Mouse (Mus musculus) sigmoid colon, adult 10 weeks (tissue): ENCODE results near the gene Eml3. TPM values are rescaled to one million over a fixed set of nuclear protein-coding genes. Genes with fewer than 3 reads are reported as not detected.

ENCODE experiments used
- polyA plus RNA-seq: library from polyadenylated mRNA; stranded (reverse); fragments of 350-450 nt; fragmentation: Illumina TruSeq; extraction: RNeasy Lipid Tissue Mini Kit (QIAGEN cat#74804); gene quantifications from one replicate; pipeline ENCODE4 v1.2.3, GENCODE M21; 2014; ENCODE audit warnings: low read depth, low replicate concordance

Eml3 gene
- 5.4 TPM for polyA plus RNA-seq

DNA sequence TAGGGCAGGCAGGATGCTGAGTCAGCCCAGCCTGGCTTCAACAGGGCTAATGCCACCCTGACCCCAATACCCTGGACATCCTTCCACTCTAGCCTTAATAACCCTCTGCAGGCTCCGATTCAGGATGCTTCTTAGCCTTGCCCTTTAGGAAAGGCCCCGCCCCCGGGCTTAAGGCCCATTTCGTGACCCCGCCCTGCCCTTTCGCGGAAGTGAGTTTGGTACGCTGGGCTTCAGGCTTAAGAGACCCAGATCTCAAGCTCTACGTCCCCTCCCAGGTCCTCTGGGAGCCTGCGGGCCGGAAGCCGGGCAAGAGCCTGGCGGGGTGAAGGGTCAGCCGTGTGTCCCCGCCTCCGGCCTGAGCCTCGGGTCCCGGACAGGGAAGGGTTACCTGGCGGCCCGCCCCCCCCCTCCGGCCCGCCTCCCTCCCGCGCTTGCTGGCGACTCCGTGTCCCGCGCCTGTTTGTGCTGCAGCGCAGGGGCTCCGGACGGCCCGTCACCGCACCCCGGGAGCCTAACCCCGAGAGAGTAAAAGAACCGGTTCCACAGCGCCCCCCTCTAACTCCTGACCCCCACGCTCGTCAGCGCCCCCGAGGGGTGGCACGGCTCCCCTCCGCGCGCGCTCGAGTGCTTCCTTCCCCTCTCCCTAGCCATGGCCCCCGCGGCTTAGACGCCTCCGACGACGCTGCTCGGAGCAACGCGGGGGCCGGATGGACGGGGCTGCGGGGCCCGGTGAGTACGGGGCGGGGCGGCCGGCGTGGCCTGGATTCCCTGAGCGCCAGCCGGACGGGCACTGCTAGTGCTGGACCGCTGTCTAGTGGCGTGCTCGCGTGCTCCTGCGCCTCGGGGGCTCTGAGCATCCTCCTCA is at the start of gene Eml3, which contains the start of gene Rom1:
Eml3 (plus strand) TSS at position 329 of the 865 bp plus-strand sequence.
Rom1 (minus strand) TSS at position 133 of the 865 bp plus-strand sequence.

GRCm38 (mm10) chr19:8880311-8881033 is 48.9 kb upstream of the Eml3 start, which contains the start of gene Uqcc3:
TSS of gene Uqcc3 (minus strand) at chr19:8880923.

GRCm38 (mm10) chr19:8883616-8884015 is 45.7 kb upstream of the Eml3 start, which contains the start of the genes Lbhd1 and Gm49403:
TSS of gene Lbhd1 (plus strand) at chr19:8883732.
TSS of gene Gm49403 (plus strand) at chr19:8883930.

GRCm38 (mm10) chr19:8888511-8889385 is 40.6 kb upstream of the Eml3 start, which contains the start of the genes 1810009A15Rik and Gm49416:
TSS of gene 1810009A15Rik (plus strand) at chr19:8888853.
TSS of gene Gm49416 (plus strand) at chr19:8888926.

GRCm38 (mm10) chr19:8892829-8893766 is 36.3 kb upstream of the Eml3 start, which contains the start of gene Ints5:
TSS of gene Ints5 (plus strand) at chr19:8893005.

DNA sequence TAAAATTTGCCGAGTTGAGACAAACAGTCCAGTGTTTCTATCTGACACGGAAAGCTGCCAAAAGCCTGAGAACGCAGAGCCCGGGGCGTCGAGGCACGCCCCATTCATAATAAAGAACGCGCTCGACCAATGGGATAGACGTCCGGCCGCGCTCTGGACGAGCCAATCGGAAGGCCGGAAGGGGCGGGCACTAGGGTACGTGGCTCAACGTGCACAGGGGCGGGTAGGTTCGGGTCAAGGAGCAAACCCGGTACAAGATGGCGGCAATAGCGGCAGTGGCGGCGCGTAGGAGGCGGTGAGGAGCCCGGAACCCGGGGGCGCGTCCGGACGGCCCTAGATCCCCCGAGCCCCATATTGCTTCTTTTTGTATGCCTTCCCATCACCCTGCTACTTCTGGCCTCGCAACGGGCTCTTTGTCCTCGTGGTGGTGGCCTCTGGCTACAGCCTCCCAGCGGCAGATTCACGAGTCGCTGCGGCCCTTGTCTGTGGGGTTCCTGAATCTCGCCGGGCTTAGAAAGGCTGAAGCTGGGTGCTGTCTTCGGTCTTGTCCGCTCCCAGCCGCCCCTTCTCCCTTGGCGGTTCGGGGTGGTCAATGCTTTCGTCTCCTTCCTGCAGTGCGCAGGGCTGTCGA is 31.4 kb upstream of the Eml3 start, which contains the start of gene Ganab:
Ganab (plus strand) TSS at position 207 of the 631 bp plus-strand sequence.

GRCm38 (mm10) chr19:8920073-8920736 is 9.1 kb upstream of the Eml3 start, which contains the start of gene B3gat3:
TSS of gene B3gat3 (plus strand) at chr19:8920374.

DNA sequence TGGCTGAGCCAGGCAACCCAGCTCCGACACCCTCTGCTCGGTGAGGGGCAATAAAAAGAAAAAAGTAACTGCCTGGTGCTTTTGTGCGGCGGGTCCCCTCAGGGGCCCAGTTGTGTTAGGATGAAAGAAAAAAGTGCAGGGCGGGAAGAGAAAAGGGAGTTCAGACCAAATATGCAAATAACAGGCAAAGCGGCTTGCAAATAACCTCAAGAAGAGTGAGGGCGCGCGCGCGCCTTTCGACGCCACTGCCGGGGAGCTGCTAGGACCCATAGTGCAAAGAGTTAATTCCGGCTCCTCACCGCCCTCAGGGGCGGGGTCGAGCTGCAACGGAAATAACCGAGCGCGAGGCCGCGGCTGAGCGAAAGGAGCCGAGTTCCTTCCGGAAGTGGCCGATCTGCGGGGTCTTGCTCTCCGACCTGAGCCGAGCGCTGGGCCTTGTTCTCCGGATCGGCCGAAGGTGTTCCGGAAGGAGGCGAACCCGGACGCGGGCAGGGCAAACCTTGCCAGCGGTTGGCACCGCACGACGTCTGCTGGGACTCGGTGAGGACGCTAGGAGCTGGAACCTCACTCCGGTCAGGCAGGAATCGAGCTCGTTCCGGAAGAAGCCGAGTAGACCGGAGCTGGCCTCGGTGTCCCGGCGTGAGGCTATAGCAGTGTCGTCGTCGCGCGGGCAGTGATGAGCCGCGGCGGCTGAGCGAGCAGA is 12.3 kb downstream of the Eml3 start, which contains the start of gene Mta2:
Mta2 (plus strand) TSS at position 361 of the 703 bp plus-strand sequence.

DNA sequence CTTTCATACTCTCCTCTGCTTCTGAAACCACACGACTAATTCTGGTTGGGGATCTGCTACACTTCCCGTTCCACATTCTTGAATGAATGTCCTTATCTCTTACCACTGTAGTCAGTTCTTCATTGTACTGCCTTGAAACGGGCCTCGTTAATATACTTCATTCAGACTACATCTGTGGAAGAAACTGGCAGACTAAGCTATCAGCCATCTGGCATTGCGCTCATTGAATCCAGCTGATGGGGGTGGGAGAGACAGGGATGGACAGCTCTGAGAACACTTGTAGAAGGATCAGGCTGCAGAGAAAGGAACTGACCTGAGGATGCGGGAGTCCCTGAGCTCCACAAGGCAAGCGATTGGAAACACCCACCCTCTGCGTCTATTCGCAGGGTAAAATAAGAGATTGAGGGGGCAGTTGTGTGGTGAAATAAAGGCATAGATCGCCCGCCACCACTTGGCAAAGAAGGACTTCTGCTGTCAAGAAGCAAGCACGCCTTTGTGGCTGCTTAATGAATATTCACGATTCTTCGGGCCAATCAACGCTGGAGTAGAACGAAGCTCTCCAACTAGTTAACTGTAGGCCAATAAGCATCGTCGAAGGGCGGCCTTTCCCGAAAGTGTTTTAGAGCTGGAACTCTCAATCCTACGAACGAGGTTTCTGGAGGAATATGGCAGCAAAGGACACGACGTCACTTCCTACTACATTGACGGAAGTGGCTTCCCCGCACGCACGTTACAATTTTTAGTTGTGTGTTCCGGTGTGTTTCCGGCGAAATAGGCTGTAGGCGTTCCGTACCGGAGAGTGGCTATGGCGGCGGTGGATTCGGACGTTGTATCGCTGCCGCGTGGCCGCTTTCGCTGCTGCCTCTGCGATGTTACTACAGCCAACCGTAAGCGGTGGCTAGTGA is 24.0 kb downstream of the Eml3 start, which contains the start of gene Tut1:
Tut1 (plus strand) TSS at position 713 of the 905 bp plus-strand sequence.

DNA sequence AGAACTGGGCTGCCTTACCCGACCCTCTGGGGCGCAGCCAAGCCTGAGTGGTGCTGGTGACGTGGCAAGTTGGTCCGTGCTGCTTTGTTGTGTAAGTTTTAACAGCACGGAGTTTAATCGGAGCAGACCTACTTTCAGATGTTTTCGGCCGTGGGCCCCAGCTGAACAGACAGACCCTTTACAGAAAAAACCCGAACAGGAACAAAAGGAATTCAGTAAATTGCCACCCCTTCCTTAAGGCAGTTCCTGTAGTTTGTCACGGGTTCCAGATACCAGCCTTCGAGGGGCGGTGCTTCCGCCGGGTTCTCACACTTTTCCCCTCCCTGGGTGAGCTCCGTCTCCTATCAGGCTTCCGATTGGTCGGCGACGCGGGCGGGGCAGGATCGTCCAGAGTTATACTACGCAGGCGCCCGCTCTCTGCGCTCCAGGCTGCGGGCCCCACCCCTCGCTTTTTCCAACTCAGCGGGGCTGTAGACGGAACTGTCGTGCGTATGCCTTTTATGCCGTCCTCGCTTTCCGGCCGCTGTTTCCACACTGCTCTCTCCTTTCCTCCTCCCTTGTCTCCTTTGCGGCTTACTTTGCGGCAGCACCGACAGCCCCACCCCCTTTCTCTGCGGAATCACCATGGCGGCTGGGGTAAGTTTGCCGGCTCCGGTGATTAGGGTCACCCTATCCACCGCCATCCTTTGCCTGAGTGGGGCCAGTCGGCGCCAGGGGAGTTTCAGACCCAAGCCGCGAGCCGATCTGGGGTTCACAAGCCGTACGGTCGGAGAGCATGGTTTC is 37.4 kb downstream of the Eml3 start, which contains the start of gene Eef1g:
Eef1g (plus strand) TSS at position 452 of the 783 bp plus-strand sequence.

GRCm38 (mm10) chr19:8989066-8989566 is 59.8 kb downstream of the Eml3 start, which contains the start of gene Ahnak:
TSS of gene Ahnak (plus strand) at chr19:8989284.

Other genes with a start within 250 kb of the Eml3 start
- gene Slc3a2, start 206.2 kb upstream of the Eml3 start, polyA plus RNA-seq = 38.6 TPM
- gene Wdr74, start 193.7 kb upstream of the Eml3 start, polyA plus RNA-seq = 12.7 TPM
- gene 1700092M07Rik, start 188.8 kb upstream of the Eml3 start, polyA plus RNA-seq = not detected
- gene Stx5a, start 188.1 kb upstream of the Eml3 start, polyA plus RNA-seq = 112 TPM
- 92.5 TPM for gene Nxf1, start 172.5 kb upstream of the Eml3 start, polyA plus RNA-seq
- 17.2 TPM for gene Tmem223, start 158.6 kb upstream of the Eml3 start, polyA plus RNA-seq
- gene Tmem179b, start 155.1 kb upstream of the Eml3 start, polyA plus RNA-seq = 30.6 TPM
- gene Taf6l, start 143.1 kb upstream of the Eml3 start, polyA plus RNA-seq = not detected
- 35.0 TPM for gene Polr2g, start 131.0 kb upstream of the Eml3 start, polyA plus RNA-seq
- not detected for gene Zbtb3, start 127.0 kb upstream of the Eml3 start, polyA plus RNA-seq
- 112 TPM for gene Ttc9c, start 110.2 kb upstream of the Eml3 start, polyA plus RNA-seq
- gene Hnrnpul2, start 109.5 kb upstream of the Eml3 start, polyA plus RNA-seq = 195 TPM
- gene AC129217.1, start 99.8 kb upstream of the Eml3 start, polyA plus RNA-seq = not detected
- 8.5 TPM for gene Bscl2, start 92.1 kb upstream of the Eml3 start, polyA plus RNA-seq
- 0.69 TPM for gene Gng3, start 90.4 kb upstream of the Eml3 start, polyA plus RNA-seq
- gene Lrrn4cl, start 78.8 kb upstream of the Eml3 start, polyA plus RNA-seq = 3.7 TPM
- gene Ubxn1, start 58.1 kb upstream of the Eml3 start, polyA plus RNA-seq = 17.3 TPM
- 2.2 TPM for gene Uqcc3, start 48.6 kb upstream of the Eml3 start, polyA plus RNA-seq
- gene Lbhd1, start 45.8 kb upstream of the Eml3 start, polyA plus RNA-seq = 37.9 TPM
- gene Gm49403, start 45.6 kb upstream of the Eml3 start, polyA plus RNA-seq = not detected
- 12.0 TPM for gene 1810009A15Rik, start 40.7 kb upstream of the Eml3 start, polyA plus RNA-seq
- gene Gm49416, start 40.6 kb upstream of the Eml3 start, polyA plus RNA-seq = not detected
- gene Ints5, start 36.5 kb upstream of the Eml3 start, polyA plus RNA-seq = 0.44 TPM
- 76.6 TPM for gene Ganab, start 31.5 kb upstream of the Eml3 start, polyA plus RNA-seq
- gene B3gat3, start 9.2 kb upstream of the Eml3 start, polyA plus RNA-seq = 28.4 TPM
- not detected for gene Rom1, start 196 bp upstream of the Eml3 start, polyA plus RNA-seq
- 73.4 TPM for gene Mta2, start 12.3 kb downstream of the Eml3 start, polyA plus RNA-seq
- gene Tut1, start 24.3 kb downstream of the Eml3 start, polyA plus RNA-seq = 2.4 TPM
- 81.4 TPM for gene Eef1g, start 37.5 kb downstream of the Eml3 start, polyA plus RNA-seq
- gene Ahnak, start 59.7 kb downstream of the Eml3 start, polyA plus RNA-seq = 158 TPM
- not detected for gene Scgb1a1, start 158.4 kb downstream of the Eml3 start, polyA plus RNA-seq
- gene Asrgl1, start 206.1 kb downstream of the Eml3 start, polyA plus RNA-seq = 3.9 TPM